Mouse (Mus musculus): ENCODE measurements around the gene Zfp219. TPM values are rescaled to one million over a fixed set of nuclear protein-coding genes. Genes with fewer than 3 reads are reported as not detected.

Zfp219 gene
- polyA plus RNA-seq, 1 experiment from 2014 or later = 23.7 TPM

- Histone ChIP-seq H3K4me1 (ENCODE audit: control insufficient read depth, insufficient read depth, low read depth, low read length) (peaks cover 22% of the 10 kb centered on the region), H3K4me3 (ENCODE audit: low read length) (peak overlapping the region; percentile 76), H3K27ac (ENCODE audit: low read depth, low read length) (peak overlapping the region; percentile 93), H3K36me3 (ENCODE audit: control insufficient read depth, insufficient read depth, low read length) (peaks cover 7% of the 10 kb centered on the region), H3K4me2 (ENCODE audit: low read length) (peak overlapping the region; percentile 89), H3K9me3 (ENCODE audit: control insufficient read depth, low read length) (no peaks in the 10 kb centered on the region), H3K9ac (ENCODE audit: low read depth, low read length) (peak overlapping the region; percentile 93), H3K27me3 (replicated peaks; ENCODE audit: control insufficient read depth, insufficient read depth, low read length) (no peaks in the 10 kb centered on the region)
- no peak for ATAC-seq
- WGBS = 7% methylated on average over 10 of the region's 10 CpGs
Measured at GRCm38 (mm10) chr14:51983855-51984246, 36.7 kb downstream of the Zfp219 start.

- Histone ChIP-seq H3K4me1 (ENCODE audit: control insufficient read depth, insufficient read depth, low read depth, low read length) (peaks cover 22% of the 10 kb centered on the region), H3K4me3 (ENCODE audit: low read length) (no peak overlapping the region), H3K27me3 (replicated peaks; ENCODE audit: control insufficient read depth, insufficient read depth, low read length) (no peaks in the 10 kb centered on the region), H3K4me2 (ENCODE audit: low read length) (peak overlapping the region; percentile 89), H3K9me3 (ENCODE audit: control insufficient read depth, low read length) (no peaks in the 10 kb centered on the region), H3K9ac (ENCODE audit: low read depth, low read length) (no peak overlapping the region), H3K36me3 (ENCODE audit: control insufficient read depth, insufficient read depth, low read length) (peaks cover 4% of the 10 kb centered on the region; the same call in 1 of the 2 replicates), H3K27ac (ENCODE audit: low read depth, low read length) (no peak overlapping the region)
- WGBS = 58% methylated on average over 4 of the region's 4 CpGs
- ATAC-seq = no peak
Measured at GRCm38 (mm10) chr14:51983251-51983650, 37.3 kb downstream of the Zfp219 start.

- no peaks in the 10 kb centered on the region for H3K27me3 ChIP-seq (replicated peaks; ENCODE audit: control insufficient read depth, insufficient read depth, low read length)
Measured at GRCm38 (mm10) chr14:51979252-51979651, 41.3 kb downstream of the Zfp219 start.

GRCm38 (mm10) chr14:51967400-51967799, 53.1 kb downstream of the Zfp219 start:
- no peak for ATAC-seq
- H3K27me3 ChIP-seq (replicated peaks; ENCODE audit: control insufficient read depth, insufficient read depth, low read length) = no peaks in the 10 kb centered on the region
- 84% methylated on average over 3 of the region's 3 CpGs for WGBS

More at GRCm38 (mm10) chr14:51979252-51979651, 41.3 kb downstream of the Zfp219 start:
- H3K36me3 ChIP-seq (ENCODE audit: control insufficient read depth, insufficient read depth, low read length) = no peaks in the 10 kb centered on the region
- H3K4me2 ChIP-seq (ENCODE audit: low read length) = no peak overlapping the region
- WGBS = 89% methylated on average over 3 of the region's 3 CpGs
- H3K4me1 ChIP-seq (ENCODE audit: control insufficient read depth, insufficient read depth, low read depth, low read length) = peaks cover 11% of the 10 kb centered on the region
- no peak overlapping the region for H3K4me3 ChIP-seq (ENCODE audit: low read length)
- H3K9me3 ChIP-seq (ENCODE audit: control insufficient read depth, low read length) = no peaks in the 10 kb centered on the region
- H3K9ac ChIP-seq (ENCODE audit: low read depth, low read length) = no peak overlapping the region
- H3K27ac ChIP-seq (ENCODE audit: low read depth, low read length) = no peak overlapping the region
- ATAC-seq = no peak

GRCm38 (mm10) chr14:51960316-51960715, 60.2 kb downstream of the Zfp219 start:
- Histone ChIP-seq H3K9me3 (ENCODE audit: control insufficient read depth, low read length) (no peaks in the 10 kb centered on the region), H3K36me3 (ENCODE audit: control insufficient read depth, insufficient read depth, low read length) (no peaks in the 10 kb centered on the region), H3K27ac (ENCODE audit: low read depth, low read length) (no peak overlapping the region), H3K27me3 (replicated peaks; ENCODE audit: control insufficient read depth, insufficient read depth, low read length) (no peaks in the 10 kb centered on the region), H3K4me1 (ENCODE audit: control insufficient read depth, insufficient read depth, low read depth, low read length) (no peaks in the 10 kb centered on the region), H3K4me3 (ENCODE audit: low read length) (no peak overlapping the region), H3K9ac (ENCODE audit: low read depth, low read length) (no peak overlapping the region), H3K4me2 (ENCODE audit: low read length) (no peak overlapping the region)
- ATAC-seq = no peak
- WGBS = 93% methylated on average over 2 of the region's 2 CpGs

More at GRCm38 (mm10) chr14:51967400-51967799, 53.1 kb downstream of the Zfp219 start:
- no peak overlapping the region for H3K27ac ChIP-seq (ENCODE audit: low read depth, low read length)
- no peaks in the 10 kb centered on the region for H3K4me1 ChIP-seq (ENCODE audit: control insufficient read depth, insufficient read depth, low read depth, low read length)
- H3K36me3 ChIP-seq (ENCODE audit: control insufficient read depth, insufficient read depth, low read length) = no peaks in the 10 kb centered on the region
- no peak overlapping the region for H3K9ac ChIP-seq (ENCODE audit: low read depth, low read length)
- H3K4me3 ChIP-seq (ENCODE audit: low read length) = no peak overlapping the region
- no peak overlapping the region for H3K4me2 ChIP-seq (ENCODE audit: low read length)
- no peaks in the 10 kb centered on the region for H3K9me3 ChIP-seq (ENCODE audit: control insufficient read depth, low read length)

Other genes with a start within 250 kb of the Zfp219 start
- gene Ang4, start 247.1 kb downstream of the Zfp219 start, polyA plus RNA-seq (2015; fragmentation: Nextera tagmentation; extraction: Ambion mirVana) = not detected in 2 replicates
- gene AY358078, start 220.7 kb downstream of the Zfp219 start, polyA plus RNA-seq (2015; fragmentation: Nextera tagmentation; extraction: Ambion mirVana) = not detected in 2 replicates
- not detected in 2 replicates for gene Ear6, start 167.0 kb downstream of the Zfp219 start, polyA plus RNA-seq (2015; fragmentation: Nextera tagmentation; extraction: Ambion mirVana)
- gene Mettl17, start 135.9 kb downstream of the Zfp219 start, polyA plus RNA-seq (2015; fragmentation: Nextera tagmentation; extraction: Ambion mirVana) = 80.4 and 88.1 TPM in 2 replicates
- gene Slc39a2, start 127.8 kb downstream of the Zfp219 start, polyA plus RNA-seq (2015; fragmentation: Nextera tagmentation; extraction: Ambion mirVana) = 1.5 and 1.9 TPM in 2 replicates
- gene Ndrg2, start 106.6 kb downstream of the Zfp219 start, polyA plus RNA-seq (2015; fragmentation: Nextera tagmentation; extraction: Ambion mirVana) = 338 and 429 TPM in 2 replicates
- gene Tppp2, start 102.3 kb downstream of the Zfp219 start, polyA plus RNA-seq (2015; fragmentation: Nextera tagmentation; extraction: Ambion mirVana) = not detected in 2 replicates
- not detected in 2 replicates for gene Rnase13, start 98.0 kb downstream of the Zfp219 start, polyA plus RNA-seq (2015; fragmentation: Nextera tagmentation; extraction: Ambion mirVana)
- gene Arhgef40, start 36.0 kb downstream of the Zfp219 start, polyA plus RNA-seq (2015; fragmentation: Nextera tagmentation; extraction: Ambion mirVana) = 63.4 and 74.4 TPM in 2 replicates
- 0.39 and 0.51 TPM in 2 replicates for gene Tmem253, start 5.1 kb downstream of the Zfp219 start, polyA plus RNA-seq (2015; fragmentation: Nextera tagmentation; extraction: Ambion mirVana)
- not detected in 2 replicates for gene Olfr221, start 21.7 kb upstream of the Zfp219 start, polyA plus RNA-seq (2015; fragmentation: Nextera tagmentation; extraction: Ambion mirVana)
- gene Hnrnpc, start 83.3 kb upstream of the Zfp219 start, polyA plus RNA-seq (2015; fragmentation: Nextera tagmentation; extraction: Ambion mirVana) = 414 and 445 TPM in 2 replicates
- gene Rpgrip1, start 90.0 kb upstream of the Zfp219 start, polyA plus RNA-seq (2015; fragmentation: Nextera tagmentation; extraction: Ambion mirVana) = 36.2 and 45.4 TPM in 2 replicates
- gene Supt16, start 176.7 kb upstream of the Zfp219 start, polyA plus RNA-seq (2015; fragmentation: Nextera tagmentation; extraction: Ambion mirVana) = 37.1 and 39.0 TPM in 2 replicates
- 31.0 and 32.9 TPM in 2 replicates for gene Chd8, start 237.0 kb upstream of the Zfp219 start, polyA plus RNA-seq (2015; fragmentation: Nextera tagmentation; extraction: Ambion mirVana)